Mouse (Mus musculus): Measurements from ENCODE around the gene Rae1.

Gene Rae1

GRCm38 (mm10) chr2:173050604-173051382 is 50.9 kb downstream of the Rae1 start:
- DNase-seq, result no peak

GRCm38 (mm10) chr2:173052881-173053280 is 53.0 kb downstream of the Rae1 start:
- no peak for DNase-seq

GRCm38 (mm10) chr2:173053846-173054245 is 53.9 kb downstream of the Rae1 start:
- DNase-seq, result no peak

GRCm38 (mm10) chr2:173056303-173056881 is 56.5 kb downstream of the Rae1 start:
- DNase-seq, result no peak

- no peak for DNase-seq
Observed at GRCm38 (mm10) chr2:173056882-173057315, 57.0 kb downstream of the Rae1 start.

- no peak for DNase-seq
Observed at GRCm38 (mm10) chr2:173057623-173058022, 57.7 kb downstream of the Rae1 start.

- no peak for DNase-seq
Observed at GRCm38 (mm10) chr2:173058263-173058662, 58.3 kb downstream of the Rae1 start.

GRCm38 (mm10) chr2:173060450-173060849 is 60.5 kb downstream of the Rae1 start:
- no peak for DNase-seq

GRCm38 (mm10) chr2:173061443-173062351 is 61.8 kb downstream of the Rae1 start:
- DNase-seq, result no peak

- no peak for DNase-seq
Observed at GRCm38 (mm10) chr2:173063219-173063618, 63.3 kb downstream of the Rae1 start.

GRCm38 (mm10) chr2:173064864-173065263 is 64.9 kb downstream of the Rae1 start:
- DNase-seq, result no peak

All from kidney, adult 18-20 months (tissue).